Mouse (Mus musculus): ENCODE measurements around the gene Tmem189.

Gene Tmem189

DNA sequence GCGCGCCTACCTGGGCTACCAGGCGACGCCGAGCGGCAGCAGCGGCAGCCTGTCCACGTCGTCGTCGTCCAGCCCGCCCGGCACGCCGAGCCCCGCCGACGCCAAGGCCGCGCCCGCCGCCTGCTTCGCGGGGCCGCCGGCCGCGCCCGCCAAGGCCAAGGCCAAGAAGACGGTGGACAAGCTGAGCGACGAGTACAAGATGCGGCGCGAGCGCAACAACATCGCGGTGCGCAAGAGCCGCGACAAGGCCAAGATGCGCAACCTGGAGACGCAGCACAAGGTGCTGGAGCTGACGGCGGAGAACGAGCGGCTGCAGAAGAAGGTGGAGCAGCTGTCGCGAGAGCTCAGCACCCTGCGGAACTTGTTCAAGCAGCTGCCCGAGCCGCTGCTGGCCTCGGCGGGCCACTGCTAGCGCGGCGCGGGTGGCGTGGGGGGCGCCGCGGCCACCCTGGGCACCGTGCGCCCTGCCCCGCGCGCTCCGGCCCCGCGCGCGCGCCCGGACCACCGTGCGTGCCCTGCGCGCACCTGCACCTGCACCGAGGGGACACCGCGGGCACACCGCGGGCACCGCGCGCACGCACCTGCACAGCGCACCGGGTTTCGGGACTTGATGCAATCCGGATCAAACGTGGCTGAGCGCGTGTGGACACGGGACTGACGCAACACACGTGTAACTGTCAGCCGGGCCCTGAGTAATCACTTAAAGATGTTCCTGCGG, at the start of gene Tmem189:
Gene Tmem189 (minus strand): TSS at position 322 of the 718 bp plus-strand sequence.
- DNase-seq (ENCODE audit: low read depth, low spot score) = peak; percentile 91

DNA sequence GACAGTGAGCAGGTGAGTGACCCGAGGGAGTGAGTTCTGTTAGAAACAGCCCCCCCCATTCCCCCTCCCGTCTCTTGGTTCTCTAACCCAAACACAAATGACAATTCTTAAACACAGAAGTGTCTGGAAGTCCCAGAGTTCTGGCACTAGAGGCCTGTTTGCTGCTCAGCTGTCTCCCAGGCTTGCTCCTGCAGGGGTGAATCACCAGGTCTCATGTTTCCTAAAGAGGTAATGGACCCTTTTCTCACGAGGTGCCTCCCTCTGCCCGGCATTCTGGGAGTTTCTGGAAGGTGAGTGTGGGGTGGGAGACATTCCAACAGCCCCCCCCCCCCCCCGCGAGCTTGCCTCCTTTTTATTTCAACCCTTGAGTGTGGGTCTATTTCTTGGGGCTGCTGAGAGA, 49.4 kb upstream of the Tmem189 start:
- DNase-seq (ENCODE audit: low read depth, low spot score) = no peak

DNA sequence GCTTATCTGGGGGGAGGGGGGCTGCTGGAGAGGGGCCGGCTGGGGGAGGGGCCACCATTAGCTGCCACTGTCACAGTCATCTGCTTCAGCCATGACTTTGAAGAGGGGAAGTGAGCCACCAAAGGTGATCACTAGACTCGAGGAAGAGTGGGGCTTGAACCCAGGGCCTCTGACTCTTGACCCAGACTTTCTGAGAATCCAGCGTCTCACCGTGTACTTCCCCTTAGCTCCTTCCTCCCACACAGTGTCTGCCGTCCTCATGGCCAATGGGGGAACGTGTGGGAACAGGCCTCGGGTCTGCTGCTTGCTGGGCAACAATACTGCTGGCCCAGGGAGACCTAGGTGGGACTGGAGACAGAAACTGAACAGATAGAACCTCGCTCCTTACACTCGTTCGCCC, 45.2 kb upstream of the Tmem189 start:
- DNase-seq (ENCODE audit: low read depth, low spot score) = no peak

DNA sequence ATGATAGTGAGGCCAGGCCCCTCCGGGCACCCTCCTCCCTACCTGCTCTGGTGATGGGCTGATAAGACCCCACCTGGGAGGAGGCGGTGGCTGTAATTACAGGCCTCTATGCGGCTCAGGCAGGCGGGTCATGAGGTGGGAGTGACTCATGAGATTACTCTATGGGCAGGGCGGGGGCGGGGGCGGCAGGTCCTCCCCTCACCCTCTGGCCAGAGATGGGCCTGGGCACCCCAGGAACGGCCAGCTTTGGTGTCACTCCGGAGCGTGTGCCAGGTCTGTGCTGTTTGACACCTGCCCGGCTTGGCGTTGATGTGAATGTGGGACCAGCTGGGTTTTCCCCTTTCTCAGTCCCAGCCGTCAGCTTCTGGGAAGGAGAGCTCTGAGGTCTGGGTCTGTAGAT, 41.5 kb upstream of the Tmem189 start:
- DNase-seq (ENCODE audit: low read depth, low spot score) = peak; percentile 71

DNA sequence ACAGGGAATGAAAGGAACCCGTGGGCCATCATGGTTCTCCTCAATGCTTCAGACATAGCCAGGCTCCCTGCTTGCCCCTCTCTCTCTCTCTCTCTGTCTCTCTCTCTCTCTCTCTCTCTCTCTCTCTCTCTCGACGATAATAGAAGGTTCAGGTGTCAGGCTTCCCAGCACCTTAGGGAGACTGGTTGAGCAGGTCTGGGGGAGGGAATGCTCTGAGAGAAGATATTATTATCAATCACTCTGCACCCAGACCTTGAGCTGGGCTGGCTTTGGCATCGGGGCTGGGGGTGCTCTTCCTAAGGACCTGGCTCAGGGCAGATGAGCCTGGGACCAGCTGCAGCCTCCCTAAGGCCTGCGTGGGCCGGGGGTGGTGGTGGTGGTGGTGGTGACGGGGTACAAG, 40.4 kb upstream of the Tmem189 start:
- DNase-seq (ENCODE audit: low read depth, low spot score) = no peak

DNA sequence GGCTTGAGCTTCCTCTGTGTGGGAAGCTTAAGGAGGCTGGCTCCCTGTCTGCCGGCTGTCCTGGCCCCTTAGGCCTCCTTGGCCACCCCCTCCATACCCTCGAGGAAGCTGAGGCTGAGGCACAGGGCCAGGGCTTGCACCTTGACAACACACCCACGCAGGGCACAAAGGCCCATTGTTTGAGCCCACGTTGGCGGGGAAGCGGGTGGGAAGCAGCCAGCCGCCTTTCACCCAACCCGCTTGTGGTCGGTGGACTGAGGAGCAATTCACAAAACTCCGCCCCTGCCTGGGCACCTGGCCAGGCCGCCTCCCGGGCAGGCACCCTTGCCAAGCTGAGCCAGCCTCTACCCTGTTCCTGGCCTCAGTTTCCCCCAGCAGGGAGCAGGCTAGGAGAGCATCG, 37.5 kb upstream of the Tmem189 start:
- no peak for DNase-seq (ENCODE audit: low read depth, low spot score)

DNA sequence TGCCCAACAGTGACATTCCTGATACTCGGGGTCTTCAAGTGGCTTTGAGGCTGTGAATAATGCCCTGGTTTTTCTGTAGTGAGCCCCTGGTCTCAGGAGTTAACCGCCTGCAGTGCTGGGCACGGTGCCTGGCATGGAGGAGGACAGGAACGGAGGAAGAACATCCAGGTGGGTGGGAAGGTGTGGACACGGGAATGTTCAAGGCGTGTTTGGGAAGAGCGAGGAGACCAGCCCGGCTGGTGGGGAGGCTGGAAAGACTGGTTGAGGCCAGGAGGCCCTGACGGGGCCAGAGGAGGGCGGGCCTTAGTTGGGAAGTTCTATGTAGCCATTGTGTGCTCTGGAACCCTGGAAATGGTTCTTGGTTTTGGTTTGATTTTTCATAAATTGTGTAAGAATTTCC, 36.3 kb upstream of the Tmem189 start:
- DNase-seq (ENCODE audit: low read depth, low spot score) = no peak

DNA sequence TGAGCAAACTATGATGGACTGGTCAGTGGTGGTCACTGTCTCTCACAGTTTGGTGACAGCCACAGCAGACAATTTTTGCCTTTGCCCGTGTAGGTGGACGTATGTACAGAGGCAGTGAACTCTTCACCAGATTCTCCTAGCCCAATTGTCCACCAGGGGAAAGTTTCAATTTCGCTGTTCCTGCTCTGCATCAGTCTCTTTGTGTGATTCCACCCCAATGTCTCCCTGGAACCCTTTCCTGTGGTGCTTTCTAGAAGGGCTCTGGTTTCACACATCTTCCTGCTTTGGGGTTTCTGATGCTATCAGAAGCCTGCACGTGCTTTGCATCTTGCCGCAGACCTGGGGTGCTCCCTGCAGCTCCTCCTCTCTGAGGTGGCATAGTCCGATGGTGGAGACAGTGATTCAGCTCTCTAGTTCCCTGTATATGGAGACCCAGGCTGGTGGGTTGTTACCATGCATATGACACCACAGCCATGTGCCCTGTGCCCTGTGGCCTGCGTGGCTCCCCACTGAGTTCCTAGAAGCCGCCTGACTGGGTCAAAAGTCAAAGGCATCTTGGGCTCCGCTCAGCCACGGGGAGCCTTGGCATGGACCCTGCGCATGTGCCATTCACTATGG, 34.1 kb upstream of the Tmem189 start:
- no peak for DNase-seq (ENCODE audit: low read depth, low spot score)

DNA sequence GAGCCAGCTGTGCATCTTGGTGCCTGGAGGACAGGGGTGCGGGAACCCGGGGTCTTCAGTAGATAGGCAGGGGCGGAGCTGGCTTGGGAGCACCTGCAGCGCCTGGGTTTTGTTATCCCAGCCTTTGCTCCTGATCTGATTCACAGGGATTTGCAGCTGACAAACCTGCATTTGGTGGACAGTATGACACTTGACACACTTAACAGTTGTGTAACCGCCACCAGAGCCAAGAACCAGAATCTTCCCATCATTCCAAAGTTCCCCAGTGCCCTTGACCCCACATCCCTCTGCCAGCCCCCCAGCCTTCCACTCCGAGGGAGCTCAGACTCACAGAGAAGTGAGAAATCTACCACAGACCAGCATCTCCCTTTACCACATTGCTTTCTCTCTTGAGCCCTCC, 32.9 kb upstream of the Tmem189 start:
- DNase-seq (ENCODE audit: low read depth, low spot score) = no peak

DNA sequence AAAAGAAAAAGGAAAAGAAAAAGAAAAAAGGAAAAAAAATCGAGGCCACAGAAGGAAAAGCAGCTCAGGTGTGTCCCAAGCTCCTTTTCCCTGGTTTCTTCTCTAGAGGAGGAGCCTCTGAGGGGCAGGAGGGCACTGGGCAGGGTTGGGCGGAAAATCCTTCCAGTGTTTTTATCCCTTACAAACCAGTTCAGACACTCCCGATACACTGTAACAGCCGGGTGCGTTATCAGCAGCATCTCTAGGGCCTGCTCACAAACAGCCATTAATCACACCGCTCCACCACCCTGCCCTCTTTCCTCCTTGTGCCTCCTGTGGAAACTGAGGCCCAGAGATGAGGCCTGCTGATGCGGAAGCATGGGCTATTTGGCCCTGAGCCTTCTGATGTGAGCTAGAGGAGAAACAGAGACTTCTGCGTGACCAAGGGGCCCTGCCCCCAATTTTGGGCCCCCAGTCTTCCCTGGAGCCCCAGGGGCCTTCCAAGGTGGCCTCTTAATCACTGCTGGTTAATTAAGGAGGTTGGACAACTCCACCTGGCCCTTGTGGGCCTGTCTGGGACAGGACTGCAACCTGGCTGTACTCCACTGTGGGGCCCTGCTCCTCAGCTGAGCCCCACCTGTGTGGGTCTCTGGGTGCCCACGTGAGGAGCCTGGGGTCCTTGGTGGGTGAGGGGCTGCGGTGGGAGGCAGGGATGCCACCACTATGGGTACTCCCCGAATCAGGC, 31.7 kb upstream of the Tmem189 start:
- DNase-seq (ENCODE audit: low read depth, low spot score) = no peak

DNA sequence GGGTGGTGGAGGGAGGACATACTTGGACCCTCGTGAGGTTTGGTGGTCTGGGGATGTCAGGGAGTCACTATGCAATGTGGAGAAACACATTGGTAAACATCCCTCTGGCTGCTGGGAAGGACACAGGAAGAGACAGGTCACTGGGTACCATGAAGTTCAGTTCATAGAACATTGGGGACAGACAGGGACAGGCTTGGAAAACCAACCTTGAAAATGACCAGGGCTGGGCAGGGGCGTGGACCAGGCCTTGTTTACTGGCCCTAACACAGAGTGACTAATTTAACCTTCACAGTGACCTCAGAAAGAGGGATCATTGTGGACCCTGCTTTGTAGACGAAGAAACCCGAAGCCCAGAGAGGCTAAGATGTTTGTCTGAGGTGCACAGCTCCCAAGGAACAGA, 29.9 kb upstream of the Tmem189 start:
- no peak for DNase-seq (ENCODE audit: low read depth, low spot score)

DNA sequence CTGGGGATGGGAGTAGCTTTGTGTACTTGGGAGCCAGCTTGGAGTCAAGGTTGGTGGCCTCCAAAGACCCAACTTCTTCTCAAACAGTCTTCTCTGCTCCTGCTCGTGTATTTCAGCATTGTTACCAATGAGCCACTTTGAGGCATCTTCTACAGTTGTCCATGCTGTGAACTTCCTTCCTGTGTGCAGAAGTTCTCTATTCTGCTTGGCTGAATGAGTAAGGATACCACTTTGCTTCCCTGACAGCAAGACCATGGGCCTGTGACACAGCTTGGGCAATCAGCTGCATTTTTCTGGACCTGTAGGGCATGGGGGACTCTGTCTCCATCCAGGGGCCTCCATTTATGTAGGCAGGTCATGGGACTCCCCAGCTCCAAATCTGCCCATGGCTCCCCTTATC, 27.6 kb upstream of the Tmem189 start:
- no peak for DNase-seq (ENCODE audit: low read depth, low spot score)

DNA sequence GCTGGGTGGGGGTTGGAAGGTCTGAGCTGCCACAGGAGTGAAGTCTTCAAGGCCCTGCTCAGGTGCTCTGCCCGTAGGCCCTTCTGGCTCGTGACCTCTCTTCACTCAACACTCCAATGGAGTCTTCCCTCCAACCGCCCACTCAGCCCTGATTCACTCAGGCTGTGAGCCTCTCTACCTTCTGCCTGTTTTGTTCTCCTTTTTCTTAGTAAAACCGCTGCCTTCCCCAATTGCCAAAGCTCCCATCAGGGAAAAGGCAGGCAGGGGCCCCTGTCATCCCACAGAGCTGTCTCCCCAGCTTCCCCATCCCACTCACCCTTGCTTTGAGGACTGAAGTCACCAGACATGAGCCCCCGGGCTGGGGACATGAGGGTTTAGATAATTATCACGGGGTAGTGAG, 25.4 kb upstream of the Tmem189 start:
- DNase-seq (ENCODE audit: low read depth, low spot score) = no peak

DNA sequence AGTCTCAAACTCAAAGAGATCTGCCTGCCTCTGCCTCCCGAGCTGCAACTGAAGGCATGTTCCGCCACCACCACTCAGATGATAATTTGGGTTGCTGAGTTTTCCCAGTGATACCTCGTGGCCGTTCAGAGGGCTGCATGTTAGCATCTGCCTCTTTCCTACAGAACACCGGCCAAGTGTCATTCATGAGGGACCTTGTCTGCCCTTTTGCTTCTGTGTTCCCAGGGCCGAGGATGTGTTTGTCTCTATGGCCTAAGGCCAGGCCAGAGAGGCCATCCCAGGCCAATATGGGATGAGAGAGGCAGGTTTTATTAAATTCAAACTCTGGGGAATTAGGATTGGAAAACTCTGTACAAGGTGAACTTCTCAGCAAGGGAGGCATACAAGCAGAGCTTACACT, 24.7 kb upstream of the Tmem189 start:
- DNase-seq (ENCODE audit: low read depth, low spot score) = no peak

DNA sequence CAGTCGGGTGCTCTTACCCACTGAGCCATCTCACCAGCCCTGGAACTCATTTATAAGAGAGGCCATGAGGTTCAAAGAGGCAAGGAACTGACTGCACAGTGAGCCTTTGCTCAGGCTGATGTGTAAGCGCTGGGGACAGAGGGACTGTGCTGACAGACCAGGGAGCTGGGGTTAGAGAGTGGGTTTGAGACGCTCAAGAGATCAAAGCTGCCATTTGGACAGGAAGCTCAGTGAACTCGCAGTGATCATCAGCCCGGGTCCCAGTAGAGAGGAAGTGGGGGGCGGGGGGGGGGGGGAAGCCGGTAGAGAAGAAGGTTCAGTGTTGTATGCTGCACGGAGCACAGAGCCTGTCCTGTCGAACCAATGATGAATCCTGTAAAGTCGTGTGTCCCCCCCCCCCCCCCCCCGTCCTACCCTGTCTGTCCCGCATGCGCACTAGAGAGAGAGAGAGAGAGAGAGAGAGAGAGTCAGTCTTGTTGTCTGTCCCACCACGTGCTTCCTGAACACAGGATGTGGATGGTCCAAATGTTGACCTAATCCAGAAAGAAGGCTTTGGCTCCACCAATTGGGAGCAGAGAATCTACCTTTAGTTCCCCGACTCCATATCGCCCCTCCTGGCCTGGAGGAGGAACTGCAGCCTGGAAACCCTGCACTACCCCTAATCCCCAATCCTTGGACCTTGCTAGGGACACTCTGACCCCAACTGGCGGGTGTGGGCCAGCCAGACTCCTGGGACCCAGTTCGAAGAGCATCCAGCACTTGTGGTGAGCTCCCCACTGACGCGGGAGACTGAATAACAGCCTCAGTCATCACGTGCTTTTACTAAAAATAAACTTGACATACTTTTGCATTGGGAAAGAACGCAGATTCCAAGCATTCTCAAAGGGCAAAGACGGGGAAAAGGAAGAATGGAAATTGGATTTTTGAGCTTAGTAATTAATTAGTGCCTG, 23.5 kb upstream of the Tmem189 start:
- no peak for DNase-seq (ENCODE audit: low read depth, low spot score)

DNA sequence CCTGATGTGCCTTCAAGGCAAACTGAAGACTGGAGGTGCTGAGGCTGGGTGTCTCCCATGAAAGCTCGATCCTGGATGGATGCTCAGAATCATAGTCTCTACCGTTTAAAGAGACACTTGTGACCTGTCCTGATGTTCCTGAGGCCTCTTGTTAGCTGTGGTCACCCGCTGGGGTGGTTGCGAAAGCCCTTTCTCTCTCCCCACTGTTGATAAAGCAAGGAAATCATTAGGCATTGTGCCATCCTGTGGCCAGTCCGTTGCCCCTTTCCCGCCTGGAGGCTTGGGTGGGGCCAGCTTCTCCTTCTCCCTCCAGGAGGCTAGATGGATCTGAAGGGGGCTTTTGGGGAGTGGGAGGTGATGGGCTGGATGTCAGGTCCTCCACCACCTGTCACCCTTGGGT, 21.0 kb upstream of the Tmem189 start:
- DNase-seq (ENCODE audit: low read depth, low spot score) = no peak

DNA sequence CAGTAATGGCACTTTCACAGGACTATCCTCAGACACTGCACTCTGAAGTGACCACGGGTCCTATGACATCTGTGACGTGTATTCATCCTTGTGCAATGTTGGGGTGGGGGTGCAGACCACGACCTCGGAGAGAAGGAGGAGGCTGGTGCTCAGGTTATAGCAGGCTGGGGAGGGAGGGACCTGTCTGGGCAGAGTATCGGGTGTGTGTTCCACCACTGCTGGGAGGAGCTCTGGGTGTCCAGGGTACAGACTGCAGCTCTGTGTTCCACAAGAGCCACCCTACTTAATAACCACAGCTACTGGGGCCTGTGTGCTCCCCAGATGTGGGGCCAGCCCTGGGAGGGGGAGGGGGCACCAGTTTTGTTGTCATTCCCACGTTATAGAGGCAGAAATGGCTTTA, 20.3 kb upstream of the Tmem189 start:
- no peak for DNase-seq (ENCODE audit: low read depth, low spot score)

DNA sequence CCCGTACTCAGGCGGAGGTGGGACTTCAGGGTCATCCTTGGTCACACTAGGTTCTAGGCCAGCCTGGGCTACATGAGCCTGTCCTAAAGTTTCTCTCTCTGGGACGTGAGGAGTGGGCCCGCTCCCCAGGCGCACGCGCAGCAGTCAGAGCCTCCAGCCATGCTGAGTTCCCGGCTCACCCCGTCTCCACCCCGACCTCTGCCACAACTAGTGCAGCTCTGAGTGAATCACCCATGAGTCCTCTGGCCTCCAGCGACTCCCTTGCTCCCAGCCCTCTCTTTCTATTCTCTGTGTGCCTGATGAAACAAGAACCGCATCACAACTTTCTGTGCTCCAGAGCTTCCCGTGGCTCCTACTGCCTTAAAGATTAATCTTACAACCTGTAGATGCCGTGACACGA, 18.8 kb upstream of the Tmem189 start:
- DNase-seq (ENCODE audit: low read depth, low spot score) = no peak

DNA sequence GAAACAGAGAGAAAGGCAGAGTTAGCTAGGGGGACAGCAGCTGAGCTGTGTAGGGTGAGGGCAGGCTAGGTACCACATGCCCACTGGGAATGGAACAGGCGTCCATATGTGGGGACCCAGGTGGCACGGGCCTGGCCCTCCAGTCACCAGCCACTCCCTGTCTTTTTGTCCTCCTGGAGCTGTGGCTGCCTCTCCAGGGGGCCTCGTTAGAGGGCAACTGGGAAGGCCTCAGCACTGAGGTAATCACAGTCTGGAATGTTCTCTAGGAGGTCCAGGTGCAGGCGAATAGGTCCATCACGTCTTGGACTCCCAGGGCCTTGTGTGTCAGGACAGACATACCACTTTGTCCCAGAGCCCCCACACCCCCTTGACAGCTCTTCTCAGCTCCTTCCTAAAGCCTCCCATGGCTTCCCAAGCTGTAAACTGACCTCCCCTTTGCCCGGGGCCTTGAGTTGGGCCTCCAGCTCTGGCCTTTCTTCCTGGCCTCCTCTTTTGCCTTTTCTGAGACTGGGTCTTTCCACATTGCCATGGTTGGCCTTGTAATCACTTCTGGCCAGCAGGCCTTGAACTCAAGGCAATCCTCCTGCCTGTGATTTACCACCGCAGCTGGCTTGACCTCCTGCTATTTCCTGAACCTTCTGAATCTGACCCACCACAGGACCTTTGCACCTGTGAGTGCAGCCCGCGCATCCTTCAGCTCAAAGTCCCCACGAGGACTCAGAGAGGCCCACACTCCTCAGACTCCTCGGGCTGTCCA, 16.7 kb upstream of the Tmem189 start:
- DNase-seq (ENCODE audit: low read depth, low spot score) = no peak

DNA sequence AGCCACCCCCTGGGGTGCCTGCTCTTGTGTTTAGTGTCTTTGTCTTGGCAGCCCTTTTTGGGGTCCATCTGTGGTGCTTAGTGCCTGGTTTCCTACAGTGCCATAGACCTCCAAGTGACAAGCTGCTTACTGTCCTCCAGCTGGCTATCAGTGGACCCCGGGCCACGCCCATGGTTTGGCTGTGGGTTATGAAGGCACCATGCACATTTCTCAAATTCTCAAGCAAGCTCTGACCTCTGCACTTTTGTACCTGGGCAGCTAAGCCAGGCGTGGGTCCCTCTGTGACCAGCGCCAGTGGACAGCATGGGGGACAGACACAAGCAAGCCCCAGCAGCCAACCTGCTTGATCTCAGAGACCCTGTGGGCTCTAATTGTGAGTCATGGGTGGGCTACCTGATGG, 14.8 kb upstream of the Tmem189 start:
- no peak for DNase-seq (ENCODE audit: low read depth, low spot score)

DNA sequence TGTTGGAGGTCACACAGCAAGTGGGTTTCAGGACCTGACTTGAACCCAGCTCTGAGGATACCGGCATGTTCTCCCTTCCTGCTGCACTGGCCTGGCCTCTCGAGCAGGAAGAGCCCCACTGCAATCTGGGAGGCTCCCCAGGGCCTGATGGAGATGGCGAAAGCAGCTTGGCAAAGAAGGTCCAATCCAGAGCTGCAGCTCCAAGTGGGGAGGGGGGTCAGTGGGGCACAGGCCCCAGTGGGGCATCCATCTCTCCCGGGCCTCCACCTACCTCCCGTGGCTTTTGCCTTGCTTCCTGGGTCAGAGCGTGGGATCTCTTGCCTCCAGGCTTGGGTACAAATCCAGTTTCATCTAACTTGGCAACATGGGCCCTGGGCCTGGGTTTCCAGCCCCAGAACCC, 12.5 kb upstream of the Tmem189 start:
- no peak for DNase-seq (ENCODE audit: low read depth, low spot score)

Measured in skeletal muscle tissue, adult 2 months (tissue).